Mouse (Mus musculus) heart, postnatal 0 days (tissue): Measurements from ENCODE around the gene Pappa2.

Experiments used
- CTCF ChIP-seq: IDR thresholded peaks from 2 replicates; pipeline ENCODE4 v1.5.1; 2016; ENCODE audit warnings: antibody characterized with exemption, control low read depth, low read depth
- EP300 ChIP-seq: IDR thresholded peaks from 2 replicates; pipeline ENCODE4 v1.6.1; 2016; ENCODE audit warnings: antibody characterized with exemption, low read depth

GRCm38 (mm10) chr1:158697859-158698569 is 282.3 kb downstream of the Pappa2 start:
- TF ChIP-seq EP300 (no peak), CTCF (no peak)
